Mouse (Mus musculus) G1E (cell line): ENCODE measurements around the gene Glra4.

Source experiments
- CTCF ChIP-seq: IDR thresholded peaks from 2 replicates; pipeline ENCODE4 v1.5.1; 2012; ENCODE audit warnings: low read depth, low read length, inconsistent platforms, mixed read lengths
- GATA1 ChIP-seq: IDR thresholded peaks from 2 replicates; pipeline ENCODE4 v1.6.1; 2012; ENCODE audit warnings: borderline replicate concordance, low read length, inconsistent platforms, mixed read lengths

- TF ChIP-seq CTCF (no peak), GATA1 (no peak)
Measured at GRCm38 (mm10) chrX:136742241-136742640, 37.7 kb downstream of the Glra4 start.
